Mouse (Mus musculus) left cerebral cortex, postnatal 10 days (tissue): Measurements from ENCODE around the gene Fbxw7. TPM values are rescaled to one million over a fixed set of nuclear protein-coding genes. Genes with fewer than 3 reads are reported as not detected.
A peak's percentile ranks its signal among the peaks of the same experiment; 100 is the strongest.
"Not testable (repeated sequence)": the region's sequence is repeated elsewhere in the genome, so short reads cannot be mapped to it uniquely, and the experiment has no call there.

ENCODE experiments used
- DNase-seq, 2 experiments: peaks; one replicate each; pipeline ENCODE4 v3.0.0; 2021 to 2022; ENCODE audit warnings: low spot score in 2 of 2, mixed read lengths in 1 of 2; ENCODE audit errors: extremely low spot score in 1 of 2
- intact Hi-C: fragments of 180-260 bp; cut with DNase I; formaldehyde crosslinking; loops from one replicate; pipeline ENCODE4 v1.15.1; 2025
- total RNA-seq, 2 experiments: library from RNA; stranded (reverse); gene quantifications; 2 replicates each; pipeline ENCODE4 v1.2.3; 2021

The Fbxw7 gene
- total RNA-seq, 2 experiments from 2014 or later = 207 to 220 TPM

GRCm38 (mm10) chr3:84820654-84821201, 5.7 kb downstream of the Fbxw7 start:
- no peak for DNase-seq
- intact Hi-C loops = no loop called here

GRCm38 (mm10) chr3:84825990-84826389, 10.9 kb downstream of the Fbxw7 start:
- intact Hi-C loops = no loop called here
- DNase-seq = no peak

- intact Hi-C loops = no loop called here
- no peak for DNase-seq
Observed at GRCm38 (mm10) chr3:84826405-84826804, 11.3 kb downstream of the Fbxw7 start.

GRCm38 (mm10) chr3:84826938-84827337, 11.9 kb downstream of the Fbxw7 start:
- intact Hi-C loops = no loop called here

GRCm38 (mm10) chr3:84827617-84828016, 12.5 kb downstream of the Fbxw7 start:
- DNase-seq = no peak
- intact Hi-C loops = no loop called here

More at GRCm38 (mm10) chr3:84826938-84827337, 11.9 kb downstream of the Fbxw7 start:
- DNase-seq = no peak

- no peak for DNase-seq
- intact Hi-C loops = no loop called here
Observed at GRCm38 (mm10) chr3:84829366-84829765, 14.3 kb downstream of the Fbxw7 start.

- intact Hi-C loops = no loop called here
Observed at GRCm38 (mm10) chr3:84836029-84836428, 21.0 kb downstream of the Fbxw7 start.

GRCm38 (mm10) chr3:84837984-84838383, 22.9 kb downstream of the Fbxw7 start:
- intact Hi-C loops = no loop called here
- no peak for DNase-seq

More at GRCm38 (mm10) chr3:84836029-84836428, 21.0 kb downstream of the Fbxw7 start:
- no peak for DNase-seq

- intact Hi-C loops = no loop called here
Observed at GRCm38 (mm10) chr3:84839499-84839898, 24.4 kb downstream of the Fbxw7 start.

GRCm38 (mm10) chr3:84841271-84841670, 26.2 kb downstream of the Fbxw7 start:
- DNase-seq = no peak
- intact Hi-C loops = loop anchor here (5.0 kb wide), 1 partner anchor 224 kb away; no protein-coding TSS in a partner anchor

More at GRCm38 (mm10) chr3:84839499-84839898, 24.4 kb downstream of the Fbxw7 start:
- no peak for DNase-seq

- DNase-seq = no peak
- intact Hi-C loops = loop anchor here (1.0 to 5.0 kb wide), 2 partner anchors 151 to 225 kb away; no protein-coding TSS in a partner anchor
Observed at GRCm38 (mm10) chr3:84842793-84843192, 27.7 kb downstream of the Fbxw7 start.

GRCm38 (mm10) chr3:84843594-84843993, 28.5 kb downstream of the Fbxw7 start:
- intact Hi-C loops = loop anchor here (1.0 to 5.0 kb wide), 2 partner anchors 152 to 226 kb away; no protein-coding TSS in a partner anchor
- peak; percentile 40 to 62 for DNase-seq

GRCm38 (mm10) chr3:84848798-84849197, 33.7 kb downstream of the Fbxw7 start:
- DNase-seq = peak in 1 of 2 experiments; percentile 21
- intact Hi-C loops = no loop called here

GRCm38 (mm10) chr3:84850418-84850817, 35.4 kb downstream of the Fbxw7 start:
- intact Hi-C loops = no loop called here

GRCm38 (mm10) chr3:84851801-84852200, 36.7 kb downstream of the Fbxw7 start:
- intact Hi-C loops = no loop called here
- no peak for DNase-seq

More at GRCm38 (mm10) chr3:84850418-84850817, 35.4 kb downstream of the Fbxw7 start:
- DNase-seq = no peak

- intact Hi-C loops = no loop called here
- peak in 1 of 2 experiments; percentile 52 for DNase-seq
Observed at GRCm38 (mm10) chr3:84852877-84853276, 37.8 kb downstream of the Fbxw7 start.

GRCm38 (mm10) chr3:84854440-84854839, 39.4 kb downstream of the Fbxw7 start:
- no peak for DNase-seq
- intact Hi-C loops = no loop called here

- no peak for DNase-seq
- intact Hi-C loops = no loop called here
Observed at GRCm38 (mm10) chr3:84860669-84861068, 45.6 kb downstream of the Fbxw7 start.

GRCm38 (mm10) chr3:84861817-84862216, 46.7 kb downstream of the Fbxw7 start:
- intact Hi-C loops, DNase-seq: not testable (repeated sequence)

GRCm38 (mm10) chr3:84865684-84866083, 50.6 kb downstream of the Fbxw7 start:
- no peak for DNase-seq
- intact Hi-C loops = no loop called here

GRCm38 (mm10) chr3:84866866-84867265, 51.8 kb downstream of the Fbxw7 start:
- no peak for DNase-seq
- intact Hi-C loops = no loop called here
